Mouse (Mus musculus) G1E (cell line): ENCODE data around the gene Mybpc3. TPM values are rescaled to one million over a fixed set of nuclear protein-coding genes. Genes with fewer than 3 reads are reported as not detected.
A peak's percentile ranks its signal among the peaks of the same experiment; 100 is the strongest.

Experiments used
- ATAC-seq: 2 replicates; pipeline ENCODE4 v1.8.0; 2016; ENCODE audit warnings: mild to moderate bottlenecking; ENCODE audit not compliant: insufficient number of reproducible peaks, poor library complexity, low FRiP score, severe bottlenecking; ENCODE audit errors: extremely low read depth
- DNase-seq: peaks from one replicate; pipeline ENCODE4 v3.0.0; 2012; ENCODE audit warnings: low spot score
- H3K27me3 ChIP-seq: 2 replicates; pipeline ENCODE4 v1.6.1; 2012; ENCODE audit warnings: mild to moderate bottlenecking, low read length, inconsistent platforms; ENCODE audit not compliant: insufficient read depth
- H3K36me3 ChIP-seq: replicated peaks from 2 replicates; pipeline ENCODE3; 2012; ENCODE audit warnings: mild to moderate bottlenecking, inconsistent platforms
- H3K4me1 ChIP-seq: 2 replicates; pipeline ENCODE4 v1.6.1; 2012; ENCODE audit warnings: low read depth, low read length, inconsistent platforms, mixed read lengths; ENCODE audit not compliant: insufficient read depth
- H3K4me3 ChIP-seq: 2 replicates; pipeline ENCODE4 v1.5.1; 2012; ENCODE audit warnings: low read depth, mild to moderate bottlenecking, inconsistent platforms, low read length, moderate library complexity, mixed read lengths
- H3K9me3 ChIP-seq: replicated peaks from 2 replicates; pipeline ENCODE4 v1.6.1; 2012; ENCODE audit warnings: inconsistent platforms
- CTCF ChIP-seq: IDR thresholded peaks from 2 replicates; pipeline ENCODE4 v1.5.1; 2012; ENCODE audit warnings: low read depth, low read length, inconsistent platforms, mixed read lengths
- GATA1 ChIP-seq: IDR thresholded peaks from 2 replicates; pipeline ENCODE4 v1.6.1; 2012; ENCODE audit warnings: borderline replicate concordance, low read length, inconsistent platforms, mixed read lengths
- GATA2 ChIP-seq: IDR thresholded peaks from 2 replicates; pipeline ENCODE4 v1.6.1; 2012; ENCODE audit warnings: low read depth, low read length, inconsistent platforms, borderline replicate concordance
- POLR2AphosphoS5 ChIP-seq: IDR thresholded peaks from 2 replicates; pipeline ENCODE4 v1.6.1; 2012; ENCODE audit warnings: low read depth, low read length, inconsistent platforms; ENCODE audit not compliant: insufficient replicate concordance
- TAL1 ChIP-seq: conservative IDR thresholded peaks from 2 replicates; pipeline ENCODE4 v1.6.1; 2012; ENCODE audit warnings: low read depth, low read length, inconsistent platforms, mixed read lengths
- polyA plus RNA-seq: library from polyadenylated mRNA; stranded (reverse); fragments of >175 nt; gene quantifications from 2 replicates; pipeline ENCODE4 v1.2.3, GENCODE M21; 2012
- total RNA-seq, 2 experiments: library from RNA; stranded (forward) in 1 of 2; stranded (reverse) in 1 of 2; fragments of 200-1000 nt in 1 of 2; fragments of >200 nt in 1 of 2; fragmentation: Nextera tagmentation in 1 of 2; gene quantifications; 2 replicates each; pipeline ENCODE4 v1.2.3; 2014 to 2017

Gene Mybpc3
- total and polyA plus RNA-seq, 3 experiments, result not detected

DNA sequence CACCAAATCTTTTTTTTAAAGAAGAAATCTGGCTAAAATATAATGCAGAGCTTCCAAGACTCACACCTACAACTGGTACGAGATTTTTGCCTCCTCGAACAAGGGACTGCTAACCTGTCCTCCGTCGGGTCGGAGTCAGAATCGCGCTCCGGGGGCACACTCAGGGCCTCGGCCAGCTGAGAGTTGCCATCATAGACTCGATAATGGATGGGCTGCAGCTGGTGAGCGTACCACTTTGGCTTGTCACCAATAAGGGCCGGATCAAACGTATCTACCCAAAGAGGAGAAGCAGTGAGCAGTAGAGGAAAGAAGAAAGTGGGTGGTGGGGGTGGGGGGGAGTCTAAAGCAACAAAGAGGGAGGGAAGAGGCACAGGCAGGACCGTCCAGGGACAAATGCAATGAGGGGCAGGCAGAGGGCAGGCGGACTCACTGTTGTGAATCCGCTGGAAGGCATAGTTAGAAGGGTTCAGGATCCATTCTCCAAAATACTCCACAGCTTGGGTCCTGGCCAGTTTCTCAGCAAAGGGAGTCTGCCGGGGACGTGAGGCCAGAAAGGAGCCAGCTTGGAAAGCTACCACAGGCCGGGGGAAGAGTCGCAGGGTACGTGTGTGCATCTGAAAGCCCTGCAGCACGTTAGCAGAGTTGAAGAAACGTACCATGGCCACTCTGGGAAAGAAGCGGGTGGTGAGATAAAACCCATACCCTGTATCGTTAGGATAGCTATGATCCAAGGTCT is 51.8 kb downstream of the Mybpc3 start:
- no peak for TF ChIP-seq POLR2AphosphoS5
- TF ChIP-seq CTCF, result no peak
- TF ChIP-seq GATA1, result no peak
- TF ChIP-seq TAL1, result no peak
- no peak for TF ChIP-seq GATA2
- H3K36me3 ChIP-seq, result peaks cover 87% of the 10 kb centered on the region

GRCm38 (mm10) chr2:91175490-91175889 is 57.5 kb downstream of the Mybpc3 start:
- Histone ChIP-seq H3K4me3 (no peak overlapping the region), H3K9me3 (no peaks in the 10 kb centered on the region), H3K36me3 (peaks cover 76% of the 10 kb centered on the region), H3K27me3 (no peaks in the 10 kb centered on the region), H3K4me1 (peaks cover 1% of the 10 kb centered on the region; the same call in 1 of the 2 replicates)
- TF ChIP-seq GATA1, result no peak
- TF ChIP-seq TAL1, result no peak
- no peak for TF ChIP-seq POLR2AphosphoS5
- TF ChIP-seq CTCF, result no peak
- no peak for TF ChIP-seq GATA2
- DNase-seq, result no peak
- no peak for ATAC-seq

More for the DNA sequence above, 51.8 kb downstream of the Mybpc3 start:
- Histone ChIP-seq H3K4me3 (no peak overlapping the region), H3K27me3 (no peaks in the 10 kb centered on the region), H3K4me1 (no peaks in the 10 kb centered on the region), H3K9me3 (no peaks in the 10 kb centered on the region)
- no peak for ATAC-seq
- DNase-seq, result no peak

- TF ChIP-seq GATA1 (no peak), CTCF (no peak), GATA2 (no peak), POLR2AphosphoS5 (no peak), TAL1 (no peak)
- peaks cover 72% of the 10 kb centered on the region for H3K36me3 ChIP-seq
- no peaks in the 10 kb centered on the region for H3K27me3 ChIP-seq
- H3K4me3 ChIP-seq, result no peak overlapping the region
- ATAC-seq, result no peak
- H3K9me3 ChIP-seq, result no peaks in the 10 kb centered on the region
- DNase-seq, result no peak
- peaks cover 8% of the 10 kb centered on the region; the same call in 1 of the 2 replicates for H3K4me1 ChIP-seq
These were observed 58.3 kb downstream of the Mybpc3 start for GRCm38 (mm10) chr2:91176234-91176633.

GRCm38 (mm10) chr2:91179825-91180224 is 61.9 kb downstream of the Mybpc3 start:
- no peak for TF ChIP-seq CTCF
- no peak for TF ChIP-seq GATA1
- no peak for TF ChIP-seq POLR2AphosphoS5
- TF ChIP-seq GATA2, result no peak
- TF ChIP-seq TAL1, result no peak
- peaks cover 28% of the 10 kb centered on the region for H3K4me1 ChIP-seq
- no peaks in the 10 kb centered on the region for H3K27me3 ChIP-seq
- no peak overlapping the region for H3K4me3 ChIP-seq
- no peak for DNase-seq
- H3K9me3 ChIP-seq, result no peaks in the 10 kb centered on the region
- no peak for ATAC-seq
- H3K36me3 ChIP-seq, result peaks cover 40% of the 10 kb centered on the region

DNA sequence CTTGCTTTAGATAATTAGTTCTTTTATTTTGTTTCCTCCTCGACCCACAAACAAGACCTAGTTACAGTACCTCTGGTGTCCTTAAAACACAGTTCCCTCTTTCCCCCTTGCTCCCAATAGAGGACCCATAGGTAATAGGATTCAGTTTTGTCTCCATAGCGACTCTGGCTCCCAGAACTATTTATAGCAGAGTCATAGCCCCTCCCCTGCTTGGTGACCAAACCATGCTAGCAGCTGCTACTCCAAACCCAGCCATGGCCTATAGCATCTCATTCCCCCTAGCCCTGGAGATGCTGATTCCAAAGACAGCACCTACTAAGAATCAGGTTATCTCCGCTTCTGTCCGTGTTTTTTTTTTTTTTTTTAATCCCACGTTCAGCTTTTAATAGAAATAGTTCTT is 62.8 kb downstream of the Mybpc3 start:
- Histone ChIP-seq H3K4me3 (no peak overlapping the region), H3K27me3 (no peaks in the 10 kb centered on the region), H3K9me3 (no peaks in the 10 kb centered on the region), H3K4me1 (peaks cover 32% of the 10 kb centered on the region), H3K36me3 (peaks cover 36% of the 10 kb centered on the region)
- ATAC-seq (no peak), DNase-seq (no peak)
- no peak for TF ChIP-seq POLR2AphosphoS5
- TF ChIP-seq TAL1, result no peak
- TF ChIP-seq GATA2, result no peak
- TF ChIP-seq GATA1, result no peak
- TF ChIP-seq CTCF, result no peak

- H3K4me3 ChIP-seq, result peak overlapping the region; percentile 85
- ATAC-seq (no peak), DNase-seq (no peak)
- H3K9me3 ChIP-seq, result no peaks in the 10 kb centered on the region
- no peak for TF ChIP-seq CTCF
- TF ChIP-seq POLR2AphosphoS5, result no peak
- no peak for TF ChIP-seq GATA1
- no peak for TF ChIP-seq TAL1
- TF ChIP-seq GATA2, result no peak
- H3K36me3 ChIP-seq, result peaks cover 23% of the 10 kb centered on the region
- peaks cover 35% of the 10 kb centered on the region for H3K4me1 ChIP-seq
- H3K27me3 ChIP-seq, result no peaks in the 10 kb centered on the region
These were observed 64.1 kb downstream of the Mybpc3 start for GRCm38 (mm10) chr2:91182016-91182404.
